Mouse (Mus musculus) hindlimb bud, embryonic 11.5 days (tissue): ENCODE measurements around the gene Gid4.
"Not testable (repeated sequence)": the region's sequence is repeated elsewhere in the genome, so short reads cannot be mapped to it uniquely, and the experiment has no call there.

Experiments used
- DNase-seq: peaks from one replicate; pipeline ENCODE4 v3.0.0-alpha.2; 2012; ENCODE audit warnings: low read depth, low spot score; ENCODE audit errors: extremely low spot score

The Gid4 gene

DNA sequence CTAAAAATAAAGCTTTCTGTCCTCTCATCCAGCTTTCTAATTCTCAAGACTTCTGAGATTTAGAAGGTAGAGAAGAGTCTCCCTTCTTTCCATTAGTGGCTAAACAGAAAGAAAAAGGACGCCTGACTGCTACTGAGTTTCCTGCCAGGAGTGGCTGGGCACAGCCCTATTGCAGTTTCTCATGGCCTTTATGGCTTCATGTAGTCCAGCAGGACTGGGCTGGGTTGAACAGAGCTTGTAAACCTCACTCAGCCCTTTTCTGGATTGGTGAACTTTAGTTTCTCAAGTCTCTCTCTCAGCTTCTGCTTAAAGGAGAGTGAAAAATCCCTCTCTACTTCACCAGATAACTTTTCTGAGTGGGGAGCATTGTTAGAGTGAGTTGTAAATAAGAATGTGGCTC, 9.5 kb downstream of the Gid4 start:
- DNase-seq: no peak

DNA sequence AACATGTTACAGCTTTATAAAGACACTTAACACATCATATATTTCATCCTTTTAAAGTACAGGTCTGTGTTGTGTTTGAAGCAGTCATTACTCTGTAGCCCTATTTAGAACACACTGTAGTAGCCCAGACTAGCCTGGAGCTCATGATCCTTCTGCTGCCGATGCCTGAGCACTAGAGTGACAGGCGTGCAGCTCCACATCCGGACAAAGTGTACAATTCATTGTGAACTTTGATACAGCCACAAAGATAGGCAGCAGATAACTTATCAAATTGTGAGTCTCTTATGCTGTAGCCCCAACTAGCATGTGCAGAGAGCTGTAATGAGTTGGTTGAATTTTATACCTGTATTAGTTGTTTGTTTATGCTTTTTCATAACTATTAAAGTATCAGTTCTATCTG, 10.7 kb downstream of the Gid4 start:
- no peak for DNase-seq

DNA sequence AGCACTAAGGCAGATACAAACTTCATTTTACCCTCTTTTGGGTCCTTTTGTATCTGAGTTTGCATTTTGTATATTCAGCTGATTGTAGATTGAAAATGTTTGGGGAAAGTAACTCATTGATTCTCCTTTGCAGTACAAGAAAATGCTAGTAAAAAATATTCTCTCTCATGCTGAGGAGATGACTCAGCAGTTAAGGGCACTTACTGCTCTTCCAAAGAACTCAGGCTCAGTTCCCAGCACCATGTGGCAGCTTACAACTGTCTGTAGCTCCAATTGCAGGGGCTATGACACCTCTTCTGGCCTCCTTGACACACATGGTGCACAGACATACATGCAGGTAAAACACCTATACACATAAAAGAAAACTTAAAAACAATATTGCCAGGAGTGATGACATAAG, 16.6 kb downstream of the Gid4 start:
- no peak for DNase-seq

DNA sequence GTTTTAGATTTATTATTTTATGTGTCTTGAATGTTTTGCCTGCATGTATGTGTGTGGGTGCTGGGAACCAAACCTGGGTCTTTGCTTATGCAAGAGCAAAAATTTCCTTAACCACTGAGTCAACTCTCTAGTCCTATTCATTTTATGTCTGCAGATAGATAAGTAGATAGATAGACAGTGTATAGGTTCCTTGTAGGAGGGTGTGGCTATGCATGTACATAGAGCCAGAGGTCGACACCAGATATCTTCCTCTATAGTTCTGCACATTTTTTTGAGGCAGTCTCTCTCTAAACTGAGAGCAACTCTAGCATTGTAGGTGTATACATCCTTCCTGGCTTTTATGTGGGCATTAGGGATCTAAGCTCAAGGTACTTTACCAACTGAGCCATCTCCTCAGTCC, 18.2 kb downstream of the Gid4 start:
- DNase-seq: no peak

DNA sequence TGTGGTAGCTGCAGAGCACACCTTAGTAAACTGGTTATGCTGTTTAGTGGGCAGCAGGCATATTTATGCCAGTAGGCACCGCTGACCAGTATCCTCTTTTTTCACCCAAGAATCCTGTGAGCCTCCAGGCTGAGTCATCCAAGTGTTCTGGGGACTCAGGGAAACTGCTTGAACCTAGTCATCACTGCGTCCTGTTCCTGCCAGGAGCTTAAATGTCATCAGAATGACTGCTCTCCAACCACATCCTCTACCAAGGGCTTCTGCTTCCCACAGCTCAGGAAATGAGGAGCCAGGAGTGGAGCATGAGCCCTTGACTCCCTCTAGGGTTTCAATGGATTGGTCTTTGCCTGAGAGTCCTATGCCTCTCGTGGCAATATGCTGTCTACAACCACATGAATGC, 19.7 kb downstream of the Gid4 start:
- DNase-seq: no peak

DNA sequence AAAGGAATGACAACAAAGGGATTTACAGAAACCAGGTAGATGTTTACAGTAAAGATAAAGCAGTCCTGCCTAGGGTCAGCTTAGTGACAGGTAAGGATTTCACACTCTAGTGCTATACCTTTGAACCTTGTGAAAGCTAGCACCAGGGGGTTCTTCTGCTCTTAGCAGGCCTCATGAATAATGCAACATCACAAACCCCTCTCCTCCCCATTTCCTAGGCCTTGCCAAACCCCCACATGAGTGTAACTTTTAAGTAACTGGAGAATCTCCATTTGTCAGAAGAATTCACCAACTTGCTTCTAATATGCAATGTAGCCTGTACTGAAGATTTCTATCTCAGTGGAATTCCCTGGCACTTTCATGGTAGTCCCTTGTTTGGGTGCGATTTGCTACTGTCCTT, 22.7 kb downstream of the Gid4 start:
- not testable (repeated sequence) for DNase-seq

DNA sequence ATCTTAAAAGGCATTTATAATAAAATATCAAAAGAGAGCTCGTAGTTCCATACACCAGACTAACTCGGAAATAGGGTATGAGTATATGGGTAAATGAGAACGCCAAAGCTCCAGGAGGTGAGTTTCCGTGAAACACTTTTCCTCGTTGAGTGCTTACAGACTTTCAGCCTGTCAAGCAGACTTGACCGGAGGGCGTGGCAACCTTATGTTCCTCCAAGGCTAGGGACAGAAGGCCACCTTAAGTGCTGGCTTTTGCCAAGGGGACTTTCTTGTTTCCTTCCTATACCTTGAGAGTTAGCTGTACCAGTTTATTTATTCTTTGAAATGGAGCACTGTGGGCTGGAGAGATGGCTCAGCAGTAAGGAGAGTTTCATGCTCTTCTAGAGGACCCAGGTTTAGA, 23.2 kb downstream of the Gid4 start:
- DNase-seq: no peak

DNA sequence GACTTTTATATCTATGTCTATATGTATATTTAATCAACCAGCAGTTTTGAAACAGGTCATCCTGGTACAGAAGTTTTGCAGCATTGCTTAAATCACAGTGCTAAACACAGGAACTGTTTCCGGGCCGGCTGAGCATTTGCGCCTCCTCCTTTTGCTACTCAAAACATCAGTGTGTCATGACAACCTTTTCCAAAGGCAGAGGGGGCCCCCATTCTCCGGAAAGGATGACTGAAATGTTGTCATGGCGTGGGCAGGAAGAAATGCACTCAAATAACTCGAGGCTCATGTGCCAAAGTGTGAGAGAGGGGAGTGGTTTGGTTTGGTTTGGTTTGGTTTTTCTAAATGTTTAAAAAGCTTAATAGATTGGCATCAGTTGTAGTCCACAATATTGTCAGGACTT, 26.0 kb downstream of the Gid4 start:
- DNase-seq: no peak

DNA sequence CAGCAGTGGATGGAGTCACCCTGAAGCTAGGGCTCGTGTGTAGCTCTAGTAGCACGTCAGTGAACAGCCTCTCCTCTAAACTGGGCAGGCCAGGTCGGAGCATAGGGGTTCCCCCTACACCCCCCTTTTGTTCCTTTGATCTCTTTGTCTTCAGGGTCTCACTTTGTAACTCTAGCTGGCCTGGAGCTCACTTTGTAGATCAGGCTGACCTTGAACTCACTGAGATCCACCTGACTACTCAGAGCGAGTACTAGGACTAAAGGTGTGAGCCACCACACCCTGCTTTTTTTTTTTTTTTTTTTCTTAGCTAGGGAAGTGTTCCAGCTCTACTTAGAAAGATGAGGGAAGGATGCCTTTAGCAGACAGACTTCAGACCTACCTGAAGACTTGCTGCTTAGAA, 27.1 kb downstream of the Gid4 start:
- DNase-seq: no peak

DNA sequence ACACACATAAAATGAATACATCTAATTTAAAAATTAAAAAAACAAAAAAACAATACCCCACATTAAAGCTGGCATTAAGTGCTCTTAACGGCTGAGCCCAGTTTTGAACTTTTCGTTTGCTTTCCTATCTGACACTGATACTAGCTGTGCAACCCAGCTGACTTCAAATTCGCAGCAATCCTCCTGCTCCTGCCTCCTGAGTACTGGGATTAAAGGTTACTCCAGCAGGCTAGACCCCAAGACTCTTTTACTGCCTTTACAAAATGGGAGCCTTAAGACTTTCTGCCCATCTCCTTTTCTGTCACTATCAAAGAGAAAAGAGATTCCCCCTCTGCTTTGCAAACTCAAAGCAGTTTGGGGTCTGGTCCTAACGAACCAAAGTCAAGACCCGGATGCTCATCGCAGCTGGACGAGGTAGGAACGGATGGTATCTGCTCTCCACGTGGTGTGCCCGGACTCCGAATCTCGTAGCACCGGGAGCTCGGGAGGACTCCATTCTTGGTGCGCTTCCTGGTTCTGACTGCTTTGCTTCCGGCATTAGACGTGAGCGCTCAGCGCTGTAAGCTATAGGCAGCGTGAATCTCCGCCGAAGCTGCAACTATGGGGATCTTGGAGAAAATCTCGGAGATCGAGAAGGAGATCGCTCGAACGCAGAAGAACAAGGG, 37.3 kb downstream of the Gid4 start, which contains the start of gene Drg2:
Gene Drg2 (plus strand): TSS at position 512 of the 665 bp plus-strand sequence.
- peak; percentile 91 for DNase-seq

DNA sequence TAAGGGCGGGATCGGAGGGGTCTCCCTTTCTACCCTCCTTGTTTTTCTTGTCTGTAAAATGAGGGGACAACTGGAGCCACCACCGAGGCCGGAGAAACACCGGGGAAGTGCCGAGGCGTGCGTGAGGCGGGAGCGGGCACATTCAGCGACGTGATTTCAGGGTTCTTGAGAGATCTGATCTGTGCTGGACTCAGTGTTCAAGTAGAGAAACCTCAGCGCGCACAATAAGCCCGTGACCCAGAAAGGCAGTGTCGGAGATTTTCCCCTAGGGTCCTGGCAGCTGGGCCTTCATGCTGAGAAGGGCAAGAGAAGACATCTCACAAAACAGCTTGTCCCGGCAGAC, 37.8 kb downstream of the Gid4 start:
- DNase-seq: no peak

DNA sequence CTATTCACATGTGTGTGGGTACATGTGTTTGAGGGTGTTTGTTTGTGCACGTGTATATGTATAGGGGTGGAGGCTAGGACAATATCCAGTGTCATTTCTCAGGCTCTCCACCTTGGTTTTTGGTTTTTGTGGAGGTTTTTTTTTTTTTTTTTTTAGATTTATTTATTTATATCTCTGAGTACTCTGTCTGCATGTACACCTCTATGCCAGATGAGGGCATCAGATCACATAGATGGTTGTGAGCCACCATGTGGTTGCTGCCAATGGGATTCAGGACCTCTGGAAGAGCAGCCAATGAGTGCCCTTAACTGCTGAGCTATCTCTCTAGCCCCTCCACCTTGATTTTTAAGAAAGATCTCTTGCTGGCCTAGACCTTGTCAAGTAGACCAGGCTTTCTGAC, 41.0 kb downstream of the Gid4 start:
- no peak for DNase-seq

DNA sequence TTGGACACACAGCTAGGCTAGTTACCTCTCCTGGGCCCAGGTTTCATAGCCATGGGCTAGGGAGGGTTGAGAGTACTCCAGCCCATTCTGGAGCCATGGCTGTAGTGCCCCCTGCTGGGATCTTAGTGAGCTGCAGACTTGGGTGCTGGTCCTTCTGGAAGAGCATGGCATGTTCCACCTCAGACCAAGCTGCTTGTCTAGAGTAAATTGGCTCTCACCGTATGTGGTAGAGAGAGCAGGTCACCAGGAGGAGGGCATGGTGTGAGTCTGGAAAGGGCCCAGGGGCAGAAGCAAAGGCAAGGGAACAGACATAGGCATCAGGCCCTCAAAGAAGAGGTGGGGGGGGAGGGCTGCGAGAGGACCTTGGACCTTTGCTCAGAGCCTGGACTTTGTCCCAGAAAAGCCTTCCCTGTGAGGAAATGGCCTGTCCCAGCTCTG, 49.0 kb downstream of the Gid4 start:
- no peak for DNase-seq

DNA sequence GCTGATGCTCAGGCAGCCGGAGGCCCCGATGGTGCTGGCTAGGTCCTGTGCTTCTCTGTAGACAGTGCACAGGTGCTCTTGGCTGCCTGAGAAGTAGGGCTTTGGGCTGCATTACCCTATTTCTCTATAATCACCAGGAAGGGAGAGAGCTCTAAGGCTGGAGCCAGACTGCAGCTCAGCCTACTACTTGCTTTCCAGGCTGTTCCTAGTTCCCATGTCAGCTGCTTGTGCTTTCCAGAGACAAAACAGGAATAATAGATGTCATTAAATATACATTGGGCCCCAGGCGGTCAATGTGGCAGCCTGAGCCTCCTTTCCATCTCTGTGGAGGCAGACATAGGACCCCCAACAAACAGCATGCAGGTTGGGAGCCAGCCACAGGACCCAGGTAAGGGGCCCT, 52.1 kb downstream of the Gid4 start, which contains the start of gene Myo15:
Gene Myo15 (plus strand): TSS at position 301 of the 400 bp plus-strand sequence.
- DNase-seq: no peak

DNA sequence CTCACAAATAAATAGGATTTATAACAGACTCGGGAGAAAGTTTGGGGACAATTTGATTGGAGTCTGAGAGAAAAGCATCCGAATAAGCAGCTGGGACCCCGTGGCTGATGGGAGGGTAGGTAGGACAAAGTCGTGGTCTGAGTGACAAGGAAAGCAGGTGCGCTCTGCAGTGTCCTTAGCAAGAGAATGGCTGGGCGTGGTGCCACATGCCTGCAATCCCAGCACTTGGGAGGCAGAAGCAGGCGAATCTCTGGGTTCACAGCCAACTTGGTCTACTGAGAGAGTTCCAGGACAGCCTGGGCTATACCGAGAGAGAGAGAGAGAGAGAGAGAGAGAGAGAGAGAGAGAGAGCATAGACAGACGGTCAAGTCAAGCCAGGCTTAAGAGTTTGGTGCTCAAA, 53.8 kb downstream of the Gid4 start:
- DNase-seq: no peak

DNA sequence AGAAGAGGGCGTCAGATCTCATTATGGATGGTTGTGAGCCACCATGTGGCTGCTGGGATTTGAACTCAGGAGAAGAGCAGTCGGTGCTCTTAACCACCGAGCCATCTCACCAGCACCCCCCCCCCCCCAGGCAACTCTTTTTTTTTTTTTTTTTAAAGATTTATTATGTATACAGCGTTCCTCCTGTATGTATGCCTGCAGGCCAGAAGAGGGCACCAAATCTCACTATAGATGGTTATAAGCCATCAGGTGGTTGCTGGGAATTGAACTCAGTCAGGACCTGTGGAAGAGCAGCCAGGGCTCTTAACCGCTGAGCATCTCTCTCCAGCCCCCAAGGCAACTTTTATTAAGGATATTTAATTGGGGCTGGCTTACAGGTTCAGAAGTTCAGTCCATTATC, 57.6 kb downstream of the Gid4 start:
- DNase-seq: no peak

DNA sequence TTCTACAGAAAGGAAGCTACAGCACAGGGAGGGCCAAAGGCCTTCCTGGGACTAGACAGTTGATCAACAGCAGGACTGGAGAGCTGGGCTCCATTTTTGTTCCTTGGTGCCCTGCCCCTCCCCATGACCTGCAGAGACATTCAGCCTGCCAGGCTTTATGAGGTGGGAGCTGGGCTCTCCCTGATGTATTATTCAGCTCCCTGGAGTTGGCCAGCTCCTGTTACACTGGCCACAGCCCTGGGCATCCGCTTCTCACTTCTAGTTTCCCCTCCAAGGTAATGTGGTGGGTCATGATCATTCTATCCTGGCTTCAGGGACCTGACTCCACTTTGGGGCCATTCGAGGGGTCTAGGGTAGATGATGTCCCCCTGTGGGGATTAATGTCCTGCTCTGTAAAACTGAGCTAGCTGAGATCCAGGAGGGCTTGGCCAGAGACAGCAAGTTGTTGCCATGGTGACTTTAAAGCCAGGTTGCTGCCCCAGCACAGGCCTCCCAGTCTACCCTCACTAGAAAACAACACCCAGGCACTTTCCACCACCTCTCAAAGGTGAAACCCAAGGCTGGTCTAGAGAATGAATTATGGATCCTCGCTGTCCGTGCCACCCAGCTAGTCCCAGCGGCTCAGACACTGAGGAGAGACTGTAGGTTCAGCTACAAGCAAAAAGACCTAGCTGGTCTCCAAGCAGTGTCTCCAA, 58.9 kb downstream of the Gid4 start:
- DNase-seq: no peak

DNA sequence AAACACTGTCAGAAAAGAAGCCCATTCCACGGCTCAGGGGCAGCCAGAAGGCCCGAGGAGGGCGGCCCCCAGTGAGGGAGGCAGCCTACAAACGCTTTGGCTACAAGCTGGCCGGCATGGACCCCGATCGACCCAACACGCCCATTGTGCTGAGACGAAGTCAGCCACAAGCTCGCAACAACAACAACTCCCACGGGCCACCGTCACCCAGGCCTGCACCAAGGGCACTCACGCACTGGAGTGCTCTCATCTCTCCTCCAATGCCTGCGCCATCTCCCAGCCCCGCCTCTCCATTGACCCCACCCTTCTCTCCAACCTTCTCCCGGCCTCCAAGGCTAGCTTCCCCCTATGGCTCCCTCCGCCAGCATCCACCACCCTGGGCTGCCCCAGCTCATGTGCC, 61.2 kb downstream of the Gid4 start:
- DNase-seq: no peak

DNA sequence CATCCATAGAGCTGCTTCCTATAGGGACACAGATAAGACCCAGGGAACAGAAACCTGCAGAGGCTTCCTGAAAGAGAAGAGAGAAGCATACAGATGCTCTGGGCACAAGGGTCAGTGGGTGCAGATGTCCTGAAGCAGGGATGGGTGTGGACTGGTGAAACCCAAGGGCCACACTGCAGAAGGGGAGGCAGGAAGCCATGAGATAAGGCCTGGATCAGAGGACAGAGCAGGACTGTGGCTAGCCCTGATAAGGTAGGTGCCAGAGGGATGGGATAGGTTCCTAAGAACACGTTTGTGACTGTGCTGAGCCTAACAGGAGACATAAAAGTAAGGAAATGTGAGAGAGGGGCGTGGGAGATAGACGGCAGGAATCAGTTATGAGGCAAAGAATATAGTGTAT, 69.3 kb downstream of the Gid4 start:
- DNase-seq: no peak

DNA sequence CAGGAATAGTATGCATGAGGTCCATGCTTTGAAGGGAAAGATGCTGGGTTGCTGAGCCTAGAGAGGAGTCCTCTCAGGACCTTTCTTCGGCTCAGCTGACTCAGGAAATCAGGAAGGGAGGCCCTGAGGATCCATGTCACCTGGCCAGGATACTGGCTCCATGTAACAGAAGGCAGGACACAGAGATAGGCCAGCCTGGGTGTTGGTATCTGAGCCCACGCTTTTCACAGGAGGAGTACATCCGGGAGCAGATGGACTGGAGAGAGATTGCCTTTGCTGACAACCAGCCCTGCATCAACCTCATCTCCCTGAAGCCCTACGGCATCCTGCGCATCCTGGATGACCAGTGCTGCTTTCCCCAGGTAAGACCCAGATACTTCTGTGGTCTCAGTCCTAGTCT, 75.8 kb downstream of the Gid4 start:
- DNase-seq: no peak

DNA sequence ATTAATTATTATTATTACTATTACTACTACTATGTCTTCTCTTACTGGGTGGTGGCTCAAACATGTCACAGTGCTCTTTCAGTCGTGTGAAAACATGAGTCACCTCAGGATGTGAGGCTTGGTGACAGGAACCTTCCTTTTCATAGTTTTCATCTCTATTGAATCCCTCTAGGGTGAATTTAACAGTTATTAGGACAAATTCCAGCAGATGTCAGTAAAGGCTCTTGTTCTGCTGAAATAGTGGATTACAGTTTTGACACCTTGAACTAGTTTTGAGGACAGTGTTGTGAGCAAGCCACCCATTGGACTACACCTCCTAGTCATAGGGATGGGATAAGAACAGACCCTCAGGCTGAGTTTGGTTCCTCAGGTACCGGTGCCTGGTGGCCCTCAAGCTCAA, 78.7 kb downstream of the Gid4 start:
- DNase-seq: no peak
